Mouse (Mus musculus) thymus, postnatal 25 days (tissue): ENCODE measurements around the gene Frat1.

ENCODE experiments used
- DNase-seq: peaks from one replicate; pipeline ENCODE4 v3.0.0; 2022

The Frat1 gene

GRCm38 (mm10) chr19:41816915-41817314, 12.9 kb upstream of the Frat1 start:
- no peak for DNase-seq

GRCm38 (mm10) chr19:41817325-41817724, 12.4 kb upstream of the Frat1 start:
- DNase-seq = no peak

GRCm38 (mm10) chr19:41818749-41819148, 11.0 kb upstream of the Frat1 start:
- no peak for DNase-seq

- DNase-seq = no peak
These were observed 8.3 kb upstream of the Frat1 start for GRCm38 (mm10) chr19:41821436-41821835.

GRCm38 (mm10) chr19:41822589-41822988, 7.2 kb upstream of the Frat1 start:
- no peak for DNase-seq

GRCm38 (mm10) chr19:41824950-41825349, 4.8 kb upstream of the Frat1 start:
- DNase-seq = no peak

- DNase-seq = no peak
These were observed 3.2 kb upstream of the Frat1 start for GRCm38 (mm10) chr19:41826529-41826928.

GRCm38 (mm10) chr19:41828941-41829340, 829 bp upstream of the Frat1 start:
- DNase-seq = no peak

- peak; percentile 70 for DNase-seq
These were observed 599 bp downstream of the Frat1 start for GRCm38 (mm10) chr19:41830106-41831031.

- DNase-seq = peak; percentile 19
These were observed 1.4 kb downstream of the Frat1 start for GRCm38 (mm10) chr19:41831101-41831570.

- no peak for DNase-seq
These were observed 2.1 kb downstream of the Frat1 start for GRCm38 (mm10) chr19:41831718-41832391.

GRCm38 (mm10) chr19:41832501-41833201, 2.9 kb downstream of the Frat1 start:
- no peak for DNase-seq

GRCm38 (mm10) chr19:41835407-41835806, 5.6 kb downstream of the Frat1 start:
- no peak for DNase-seq

- peak; percentile 27 for DNase-seq
These were observed 6.0 kb downstream of the Frat1 start for GRCm38 (mm10) chr19:41835816-41836215.

GRCm38 (mm10) chr19:41836719-41837118, 6.9 kb downstream of the Frat1 start:
- DNase-seq = no peak

GRCm38 (mm10) chr19:41837194-41837916, 7.6 kb downstream of the Frat1 start:
- DNase-seq = no peak

- no peak for DNase-seq
These were observed 8.1 kb downstream of the Frat1 start for GRCm38 (mm10) chr19:41837917-41838261.

GRCm38 (mm10) chr19:41838808-41839207, 9.0 kb downstream of the Frat1 start:
- no peak for DNase-seq

- DNase-seq = no peak
These were observed 9.9 kb downstream of the Frat1 start for GRCm38 (mm10) chr19:41839685-41840084.

- no peak for DNase-seq
These were observed 11.5 kb downstream of the Frat1 start for GRCm38 (mm10) chr19:41841105-41841750.

GRCm38 (mm10) chr19:41842196-41842595, 12.4 kb downstream of the Frat1 start:
- no peak for DNase-seq

- DNase-seq = no peak
These were observed 12.9 kb downstream of the Frat1 start for GRCm38 (mm10) chr19:41842706-41843105.
